Mouse (Mus musculus): ENCODE measurements around the gene Grm8.

GRCm38 (mm10) chr6:27806741-27807140 is 328.2 kb downstream of the Grm8 start:
- TF ChIP-seq MAFK (IDR thresholded peaks at IDR 0.05; ENCODE audit: insufficient read depth, low read depth, low read length) (no peak), HCFC1 (IDR thresholded peaks at IDR 0.05; ENCODE audit: borderline replicate concordance, insufficient read depth, low read length) (no peak)

Measured in ES-E14 (cell line).